Mouse (Mus musculus): ENCODE measurements around the gene Bicc1. TPM values are rescaled to one million over a fixed set of nuclear protein-coding genes. Genes with fewer than 3 reads are reported as not detected.

Gene Bicc1
- polyA plus RNA-seq, 1 experiment from 2014 or later: 3.5 TPM

DNA sequence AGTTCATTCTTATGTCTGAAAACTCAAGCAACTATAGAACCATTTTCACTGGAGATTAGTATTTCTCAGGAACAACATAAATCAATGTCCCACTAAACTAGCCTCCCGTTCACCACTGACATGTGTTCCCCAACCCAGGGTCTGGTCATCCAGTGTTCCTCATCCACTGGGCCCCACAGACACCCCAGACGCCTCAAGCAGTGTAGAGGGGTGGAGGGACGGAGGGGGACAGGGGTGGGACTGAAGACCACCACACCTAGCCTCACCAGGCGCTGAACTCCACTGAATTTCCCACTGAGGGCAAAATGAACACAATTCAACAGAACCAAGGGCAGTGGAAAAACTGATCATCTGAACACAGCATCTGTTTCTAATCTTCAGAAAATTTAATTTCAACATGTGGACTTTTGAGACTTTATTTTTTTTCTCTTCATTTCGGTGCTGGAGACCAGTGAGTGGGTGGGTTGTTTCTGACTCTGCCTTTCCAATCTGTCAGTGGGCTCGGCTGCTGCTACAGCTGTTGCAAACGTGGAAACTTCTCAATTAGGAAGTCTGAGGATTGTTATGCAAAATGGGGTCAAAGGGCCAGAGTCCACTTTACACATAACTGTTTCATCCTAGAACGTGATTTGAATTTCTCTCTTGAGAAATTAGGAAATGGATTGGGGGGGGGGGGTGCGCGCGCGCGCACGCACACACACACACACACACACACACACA is 21.2 kb downstream of the Bicc1 start:
- Histone ChIP-seq H3K4me2 (ENCODE audit: low read depth, low read length) (no peak overlapping the region), H3K4me1 (ENCODE audit: control insufficient read depth, low read depth, low read length) (no peaks in the 10 kb centered on the region), H3K9ac (ENCODE audit: low read depth, low read length) (no peak overlapping the region), H3K36me3 (ENCODE audit: control insufficient read depth, insufficient read depth) (no peaks in the 10 kb centered on the region), H3K9me3 (replicated peaks; ENCODE audit: control insufficient read depth, low read length) (no peaks in the 10 kb centered on the region), H3K27me3 (ENCODE audit: control insufficient read depth, insufficient read depth, low read depth, low read length) (no peaks in the 10 kb centered on the region), H3K27ac (ENCODE audit: low read length) (no peak overlapping the region), H3K4me3 (ENCODE audit: low read depth, low read length) (no peak overlapping the region)
- 70% methylated on average over 14 of the region's 14 CpGs for WGBS (ENCODE audit: insufficient replicate concordance)
- no peak for ATAC-seq (ENCODE audit: low read depth)

DNA sequence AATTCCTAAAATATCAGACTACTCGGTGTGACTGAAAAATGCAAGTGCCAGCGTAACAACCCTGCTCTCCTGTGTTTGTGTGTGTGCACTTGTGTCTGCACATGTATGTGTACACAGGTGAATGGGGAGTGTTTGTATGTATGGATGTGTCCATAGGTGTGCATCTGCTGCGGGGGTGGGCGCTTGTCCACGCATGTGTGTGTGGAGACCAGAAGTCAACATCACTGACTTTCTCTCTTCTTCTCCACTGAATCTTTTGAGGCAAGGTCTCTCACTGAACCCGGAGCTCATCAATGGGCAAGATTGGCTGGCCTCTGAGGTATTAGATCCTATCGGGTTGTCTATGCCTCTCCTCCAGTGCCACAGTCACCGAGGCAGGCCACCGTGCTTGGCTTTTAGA is 21.9 kb downstream of the Bicc1 start:
- 77% methylated on average over 9 of the region's 9 CpGs for WGBS (ENCODE audit: insufficient replicate concordance)
- Histone ChIP-seq H3K9ac (ENCODE audit: low read depth, low read length) (no peak overlapping the region), H3K4me2 (ENCODE audit: low read depth, low read length) (no peak overlapping the region), H3K4me1 (ENCODE audit: control insufficient read depth, low read depth, low read length) (no peaks in the 10 kb centered on the region), H3K36me3 (ENCODE audit: control insufficient read depth, insufficient read depth) (no peaks in the 10 kb centered on the region), H3K4me3 (ENCODE audit: low read depth, low read length) (no peak overlapping the region), H3K27ac (ENCODE audit: low read length) (no peak overlapping the region), H3K9me3 (replicated peaks; ENCODE audit: control insufficient read depth, low read length) (no peaks in the 10 kb centered on the region), H3K27me3 (ENCODE audit: control insufficient read depth, insufficient read depth, low read depth, low read length) (no peaks in the 10 kb centered on the region)
- no peak for ATAC-seq (ENCODE audit: low read depth)

DNA sequence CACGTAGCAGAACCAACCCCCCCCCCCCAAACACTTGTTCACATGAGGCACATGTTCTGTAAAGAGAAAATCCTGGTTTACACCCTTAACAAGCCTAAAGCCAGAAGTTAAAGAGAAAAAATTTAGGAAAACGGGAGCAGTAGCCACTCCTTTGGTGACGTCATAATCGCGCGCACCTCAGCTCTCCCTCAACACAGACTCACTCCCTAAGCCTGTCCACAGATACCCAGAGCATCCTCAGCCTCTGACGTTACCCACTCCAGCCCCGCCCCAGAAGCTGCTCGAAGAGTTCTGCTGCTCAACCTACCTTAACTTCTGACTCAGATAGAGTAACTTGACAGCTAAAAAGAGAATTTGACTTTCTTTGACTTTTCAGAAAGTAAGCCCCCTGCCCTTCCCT is 28.2 kb downstream of the Bicc1 start:
- H3K4me1 ChIP-seq (ENCODE audit: control insufficient read depth, low read depth, low read length): no peaks in the 10 kb centered on the region
- H3K9ac ChIP-seq (ENCODE audit: low read depth, low read length): no peak overlapping the region
- 52% methylated on average over 9 of the region's 9 CpGs for WGBS (ENCODE audit: insufficient replicate concordance)
- no peak overlapping the region for H3K4me3 ChIP-seq (ENCODE audit: low read depth, low read length)
- H3K9me3 ChIP-seq (replicated peaks; ENCODE audit: control insufficient read depth, low read length): no peaks in the 10 kb centered on the region
- H3K27ac ChIP-seq (ENCODE audit: low read length): no peak overlapping the region
- H3K4me2 ChIP-seq (ENCODE audit: low read depth, low read length): no peak overlapping the region
- no peaks in the 10 kb centered on the region for H3K27me3 ChIP-seq (ENCODE audit: control insufficient read depth, insufficient read depth, low read depth, low read length)
- ATAC-seq (ENCODE audit: low read depth): no peak
- no peaks in the 10 kb centered on the region for H3K36me3 ChIP-seq (ENCODE audit: control insufficient read depth, insufficient read depth)

GRCm38 (mm10) chr10:71130261-71130660 is 29.2 kb downstream of the Bicc1 start:
- H3K4me3 ChIP-seq (ENCODE audit: low read depth, low read length): no peak overlapping the region
- no peak overlapping the region for H3K9ac ChIP-seq (ENCODE audit: low read depth, low read length)
- H3K27ac ChIP-seq (ENCODE audit: low read length): no peak overlapping the region
- no peaks in the 10 kb centered on the region for H3K9me3 ChIP-seq (replicated peaks; ENCODE audit: control insufficient read depth, low read length)
- no peak for ATAC-seq (ENCODE audit: low read depth)
- no peaks in the 10 kb centered on the region for H3K27me3 ChIP-seq (ENCODE audit: control insufficient read depth, insufficient read depth, low read depth, low read length)
- no peaks in the 10 kb centered on the region for H3K36me3 ChIP-seq (ENCODE audit: control insufficient read depth, insufficient read depth)
- H3K4me2 ChIP-seq (ENCODE audit: low read depth, low read length): no peak overlapping the region
- H3K4me1 ChIP-seq (ENCODE audit: control insufficient read depth, low read depth, low read length): no peaks in the 10 kb centered on the region
- 43% methylated on average over 9 of the region's 9 CpGs for WGBS (ENCODE audit: insufficient replicate concordance)

- Histone ChIP-seq H3K9ac (ENCODE audit: low read depth, low read length) (no peak overlapping the region), H3K27me3 (ENCODE audit: control insufficient read depth, insufficient read depth, low read depth, low read length) (no peaks in the 10 kb centered on the region), H3K4me2 (ENCODE audit: low read depth, low read length) (peak overlapping the region; percentile 13; the same call in 1 of the 2 replicates), H3K36me3 (ENCODE audit: control insufficient read depth, insufficient read depth) (no peaks in the 10 kb centered on the region), H3K4me3 (ENCODE audit: low read depth, low read length) (no peak overlapping the region), H3K27ac (ENCODE audit: low read length) (no peak overlapping the region), H3K4me1 (ENCODE audit: control insufficient read depth, low read depth, low read length) (no peaks in the 10 kb centered on the region), H3K9me3 (replicated peaks; ENCODE audit: control insufficient read depth, low read length) (no peaks in the 10 kb centered on the region)
- 40% methylated on average over 8 of the region's 8 CpGs for WGBS (ENCODE audit: insufficient replicate concordance)
- ATAC-seq (ENCODE audit: low read depth): no peak
Measured at GRCm38 (mm10) chr10:71127951-71128331, 31.6 kb downstream of the Bicc1 start.

GRCm38 (mm10) chr10:71127278-71127950 is 32.1 kb downstream of the Bicc1 start:
- no peak for ATAC-seq (ENCODE audit: low read depth)
- no peak overlapping the region for H3K27ac ChIP-seq (ENCODE audit: low read length)

GRCm38 (mm10) chr10:71123974-71124373 is 35.5 kb downstream of the Bicc1 start:
- no peak for ATAC-seq (ENCODE audit: low read depth)

More at GRCm38 (mm10) chr10:71127278-71127950, 32.1 kb downstream of the Bicc1 start:
- Histone ChIP-seq H3K4me1 (ENCODE audit: control insufficient read depth, low read depth, low read length) (no peaks in the 10 kb centered on the region), H3K9ac (ENCODE audit: low read depth, low read length) (no peak overlapping the region), H3K4me2 (ENCODE audit: low read depth, low read length) (peak overlapping the region; percentile 13), H3K36me3 (ENCODE audit: control insufficient read depth, insufficient read depth) (no peaks in the 10 kb centered on the region), H3K4me3 (ENCODE audit: low read depth, low read length) (no peak overlapping the region), H3K27me3 (ENCODE audit: control insufficient read depth, insufficient read depth, low read depth, low read length) (no peaks in the 10 kb centered on the region), H3K9me3 (replicated peaks; ENCODE audit: control insufficient read depth, low read length) (no peaks in the 10 kb centered on the region)
- WGBS (ENCODE audit: insufficient replicate concordance): 60% methylated on average over 13 of the region's 13 CpGs

DNA sequence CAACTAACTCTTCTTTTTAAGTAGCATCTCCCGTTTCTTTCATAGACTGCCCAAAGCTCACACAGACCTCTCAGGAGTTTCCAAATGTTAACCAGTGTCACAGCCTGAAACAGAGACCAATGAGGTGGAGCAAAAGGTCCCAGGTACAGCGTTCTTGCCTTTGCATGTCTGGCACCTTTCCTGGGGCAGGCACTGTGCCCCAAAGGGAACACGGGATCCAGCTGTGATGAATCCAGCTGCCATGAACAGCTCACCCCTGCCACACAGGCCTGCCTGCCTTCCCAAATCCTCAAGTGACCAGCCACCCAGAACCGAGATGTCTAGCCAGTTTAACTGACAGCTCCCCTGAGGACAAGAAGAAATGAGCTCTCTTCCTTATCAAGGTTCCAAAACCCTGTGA is 36.1 kb downstream of the Bicc1 start:
- H3K4me3 ChIP-seq (ENCODE audit: low read depth, low read length): no peak overlapping the region
- H3K4me1 ChIP-seq (ENCODE audit: control insufficient read depth, low read depth, low read length): no peaks in the 10 kb centered on the region; the same call in 1 of the 2 replicates
- H3K9me3 ChIP-seq (replicated peaks; ENCODE audit: control insufficient read depth, low read length): no peaks in the 10 kb centered on the region
- ATAC-seq (ENCODE audit: low read depth): no peak
- no peak overlapping the region for H3K9ac ChIP-seq (ENCODE audit: low read depth, low read length)
- no peak overlapping the region for H3K4me2 ChIP-seq (ENCODE audit: low read depth, low read length)
- H3K27me3 ChIP-seq (ENCODE audit: control insufficient read depth, insufficient read depth, low read depth, low read length): no peaks in the 10 kb centered on the region
- no peak overlapping the region for H3K27ac ChIP-seq (ENCODE audit: low read length)
- H3K36me3 ChIP-seq (ENCODE audit: control insufficient read depth, insufficient read depth): no peaks in the 10 kb centered on the region
- WGBS (ENCODE audit: insufficient replicate concordance): 50% methylated on average over 4 of the region's 4 CpGs

More at GRCm38 (mm10) chr10:71123974-71124373, 35.5 kb downstream of the Bicc1 start:
- WGBS (ENCODE audit: insufficient replicate concordance): 45% methylated on average over 3 of the region's 3 CpGs
- no peak overlapping the region for H3K4me2 ChIP-seq (ENCODE audit: low read depth, low read length)
- no peaks in the 10 kb centered on the region for H3K9me3 ChIP-seq (replicated peaks; ENCODE audit: control insufficient read depth, low read length)
- H3K27ac ChIP-seq (ENCODE audit: low read length): no peak overlapping the region
- H3K9ac ChIP-seq (ENCODE audit: low read depth, low read length): no peak overlapping the region
- H3K4me1 ChIP-seq (ENCODE audit: control insufficient read depth, low read depth, low read length): no peaks in the 10 kb centered on the region; the same call in 1 of the 2 replicates
- H3K36me3 ChIP-seq (ENCODE audit: control insufficient read depth, insufficient read depth): no peaks in the 10 kb centered on the region
- no peaks in the 10 kb centered on the region for H3K27me3 ChIP-seq (ENCODE audit: control insufficient read depth, insufficient read depth, low read depth, low read length)
- no peak overlapping the region for H3K4me3 ChIP-seq (ENCODE audit: low read depth, low read length)

DNA sequence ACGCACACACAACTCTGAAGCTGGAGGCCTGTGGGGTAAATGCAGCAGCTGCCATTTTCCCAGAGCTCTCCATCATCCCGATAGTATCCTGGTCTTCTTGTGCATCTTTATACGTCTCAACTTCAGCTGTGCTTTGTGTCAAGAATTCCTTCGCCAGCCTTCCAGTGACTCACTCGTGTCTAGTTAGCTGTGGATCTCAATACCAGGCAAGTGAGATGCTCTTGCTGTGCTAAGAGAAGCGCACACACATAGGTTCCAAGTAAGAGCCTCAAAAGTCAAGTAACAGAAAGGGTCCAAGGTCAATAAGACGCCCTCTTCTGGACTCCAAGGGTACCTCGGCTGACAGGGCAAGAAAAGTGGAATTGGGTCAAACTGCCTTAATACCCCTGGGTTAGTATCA is 37.0 kb downstream of the Bicc1 start:
- WGBS (ENCODE audit: insufficient replicate concordance): 59% methylated on average over 8 of the region's 8 CpGs
- no peaks in the 10 kb centered on the region for H3K27me3 ChIP-seq (ENCODE audit: control insufficient read depth, insufficient read depth, low read depth, low read length)
- ATAC-seq (ENCODE audit: low read depth): no peak

More for the DNA sequence above, 37.0 kb downstream of the Bicc1 start:
- Histone ChIP-seq H3K27ac (ENCODE audit: low read length) (no peak overlapping the region), H3K4me3 (ENCODE audit: low read depth, low read length) (no peak overlapping the region), H3K36me3 (ENCODE audit: control insufficient read depth, insufficient read depth) (no peaks in the 10 kb centered on the region), H3K9ac (ENCODE audit: low read depth, low read length) (no peak overlapping the region), H3K9me3 (replicated peaks; ENCODE audit: control insufficient read depth, low read length) (no peaks in the 10 kb centered on the region), H3K4me1 (ENCODE audit: control insufficient read depth, low read depth, low read length) (no peaks in the 10 kb centered on the region; the same call in 1 of the 2 replicates), H3K4me2 (ENCODE audit: low read depth, low read length) (no peak overlapping the region)
